Mouse (Mus musculus) megakaryocyte, embryonic 14.5 days (primary cell): ENCODE data around the gene Lysmd4.

Source experiments
- FLI1 ChIP-seq: IDR thresholded peaks from 2 replicates; pipeline ENCODE4 v1.6.1; 2012; ENCODE audit warnings: low read length, inconsistent platforms, mixed read lengths
- GATA1 ChIP-seq: IDR thresholded peaks from 3 replicates; pipeline ENCODE4 v1.6.1; 2012; ENCODE audit warnings: mixed read lengths, low read length, inconsistent platforms, borderline replicate concordance

DNA sequence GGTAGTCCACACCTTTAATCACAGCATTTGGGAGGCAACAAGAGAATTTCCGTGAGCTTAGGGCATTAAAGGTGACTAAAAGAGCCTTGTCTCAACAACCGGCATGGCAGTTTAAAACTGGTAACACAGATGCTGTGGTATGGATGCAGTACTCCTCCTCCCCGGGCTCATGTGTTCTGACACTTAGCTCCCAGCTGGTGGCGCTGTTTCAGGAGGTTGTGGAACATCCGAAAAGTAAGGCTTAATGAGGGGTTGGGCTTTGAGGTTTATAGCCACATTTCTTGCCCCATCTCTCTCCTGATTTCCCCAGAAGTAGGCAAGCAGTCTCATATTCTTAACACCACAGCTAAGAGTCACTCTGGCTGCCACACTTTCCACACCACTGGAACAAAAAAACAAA is 133.5 kb downstream of the Lysmd4 start:
- TF ChIP-seq GATA1 (no peak), FLI1 (no peak)
